Mouse (Mus musculus) testis, adult 2 months (tissue): Measurements from ENCODE around the gene Mtfmt.

Experiments used
- CTCF ChIP-seq: fragments of 200-500 bp; IDR thresholded peaks from 2 replicates; pipeline ENCODE4 v1.5.1; 2012; ENCODE audit warnings: low read depth, mild to moderate bottlenecking, inconsistent platforms, low read length, moderate library complexity; ENCODE audit not compliant: control insufficient read depth, insufficient read depth, insufficient replicate concordance
- POLR2A ChIP-seq: fragments of 200-500 bp; IDR thresholded peaks from 2 replicates; pipeline ENCODE4 v1.6.1; 2012; ENCODE audit warnings: low read depth, mild to moderate bottlenecking, inconsistent platforms, low read length, moderate library complexity; ENCODE audit not compliant: control insufficient read depth

DNA sequence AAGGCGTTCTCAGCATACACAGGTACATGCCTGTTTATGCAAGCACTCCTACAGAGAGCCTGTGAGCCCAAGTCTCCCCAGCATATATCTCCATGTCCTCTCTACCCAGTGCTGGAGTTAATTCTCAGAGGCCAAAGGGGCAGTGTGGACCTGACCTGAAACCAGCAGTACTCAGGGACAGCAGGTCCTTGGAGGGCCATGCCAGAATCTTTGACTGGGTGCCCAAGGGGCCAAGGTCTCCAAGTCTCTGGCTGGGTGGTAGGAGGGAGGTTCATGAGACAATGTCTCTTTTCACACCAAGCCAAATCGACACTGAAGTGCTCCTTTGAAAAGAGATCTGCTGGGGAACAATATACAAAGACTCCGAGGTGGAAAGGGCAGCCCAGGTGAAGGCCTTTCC is 27.7 kb upstream of the Mtfmt start:
- no peak for TF ChIP-seq CTCF
- TF ChIP-seq POLR2A, result no peak
